Mouse (Mus musculus): ENCODE measurements at regions not wholly inside any gene's neighbourhood (a gene's known extent, or its start where the extent isn't known, plus 50 kb on each side); places are given as distances from the start of the nearest gene placed in this dataset.
"Not testable (repeated sequence)": the region's sequence is repeated elsewhere in the genome, so short reads cannot be mapped to it uniquely, and the experiment has no call there.

GRCm38 (mm10) chr17:16952146-16952545 lies 111.8 kb upstream of the Zfp960 start:
- H3K4me1 ChIP-seq; H3K9me3 ChIP-seq; H3K27me3 ChIP-seq; H3K9ac ChIP-seq (replicated peaks); H3K36me3 ChIP-seq; ATAC-seq (replicated peaks); H3K27ac ChIP-seq (replicated peaks): not testable (repeated sequence)
- 30% methylated on average over 2 of the region's 2 CpGs for WGBS
- Histone ChIP-seq H3K4me3 (peak overlapping the region; percentile 46), H3K4me2 (replicated peaks) (peak overlapping the region; percentile 33)

- ATAC-seq (replicated peaks); H3K27me3 ChIP-seq: not testable (repeated sequence)
- WGBS, result 89% methylated on average over 21 of the region's 21 CpGs
Measured at GRCm38 (mm10) chr17:16997241-16997640, 66.7 kb upstream of the Zfp960 start.

GRCm38 (mm10) chr17:17004632-17005265 lies 59.2 kb upstream of the Zfp960 start:
- peak; percentile 100 for ATAC-seq (replicated peaks)
- Histone ChIP-seq H3K9ac (replicated peaks) (peak overlapping the region; percentile 43), H3K27ac (replicated peaks) (peak overlapping the region; percentile 65), H3K4me2 (replicated peaks) (peak overlapping the region; percentile 50), H3K4me3 (peak overlapping the region; percentile 54)
- 4% methylated on average over 16 of the region's 16 CpGs for WGBS
- not testable (repeated sequence) for H3K4me1 ChIP-seq, H3K36me3 ChIP-seq, H3K27me3 ChIP-seq, H3K9me3 ChIP-seq

More at GRCm38 (mm10) chr17:16997241-16997640, 66.7 kb upstream of the Zfp960 start:
- not testable (repeated sequence) for H3K27ac ChIP-seq (replicated peaks); H3K9me3 ChIP-seq; H3K4me2 ChIP-seq (replicated peaks); H3K36me3 ChIP-seq; H3K9ac ChIP-seq (replicated peaks); H3K4me1 ChIP-seq; H3K4me3 ChIP-seq

- not testable (repeated sequence) for H3K27me3 ChIP-seq, H3K36me3 ChIP-seq, H3K4me1 ChIP-seq, H3K9me3 ChIP-seq
- 0 out of 2 replicates have a peak, but pooled peaks have one; percentile 4 for ATAC-seq (replicated peaks)
- Histone ChIP-seq H3K9ac (replicated peaks) (peak overlapping the region; percentile 43), H3K27ac (replicated peaks) (peak overlapping the region; percentile 65), H3K4me2 (replicated peaks) (peak overlapping the region; percentile 50), H3K4me3 (peak overlapping the region; percentile 54)
- 3% methylated on average over 11 of the region's 11 CpGs for WGBS
Measured at GRCm38 (mm10) chr17:17005267-17005666, 58.6 kb upstream of the Zfp960 start.
